Mouse (Mus musculus) forebrain, embryonic 13.5 days (tissue): ENCODE measurements at regions not wholly inside any gene's neighbourhood (a gene's known extent, or its start where the extent isn't known, plus 50 kb on each side); places are given as distances from the start of the nearest gene placed in this dataset.

Source experiments
- ATAC-seq: fragments of 200-750 bp; cut with Nextera tagmentation; 2 replicates; pipeline ENCODE4 v1.8.0; 2017
- H3K27ac ChIP-seq: fragments of 300-500 bp; sonication (generic); 2 replicates; pipeline ENCODE4 v1.5.1; 2015; ENCODE audit warnings: inconsistent platforms, mild to moderate bottlenecking, moderate library complexity
- H3K27me3 ChIP-seq: fragments of 300-500 bp; sonication (generic); 2 replicates; pipeline ENCODE4 v1.6.1; 2015; ENCODE audit warnings: mild to moderate bottlenecking, inconsistent platforms
- H3K36me3 ChIP-seq: fragments of 300-500 bp; sonication (generic); 2 replicates; pipeline ENCODE4 v1.6.1; 2015; ENCODE audit warnings: mild to moderate bottlenecking, inconsistent platforms; ENCODE audit not compliant: poor library complexity, severe bottlenecking
- H3K4me1 ChIP-seq: fragments of 300-500 bp; sonication (generic); 2 replicates; pipeline ENCODE4 v1.6.1; 2015; ENCODE audit warnings: inconsistent platforms
- H3K4me2 ChIP-seq: fragments of 300-500 bp; sonication (generic); 2 replicates; pipeline ENCODE4 v1.6.1; 2015; ENCODE audit warnings: inconsistent platforms, mild to moderate bottlenecking, moderate library complexity
- H3K4me3 ChIP-seq: fragments of 300-500 bp; sonication (generic); 2 replicates; pipeline ENCODE4 v1.5.1; 2015; ENCODE audit warnings: mild to moderate bottlenecking, inconsistent platforms
- H3K9ac ChIP-seq: fragments of 300-500 bp; sonication (generic); 2 replicates; pipeline ENCODE4 v1.6.1; 2015; ENCODE audit warnings: mild to moderate bottlenecking, inconsistent platforms
- H3K9me3 ChIP-seq: fragments of 300-500 bp; sonication (generic); replicated peaks from 2 replicates; pipeline ENCODE4 v1.6.1; 2016; ENCODE audit warnings: inconsistent platforms
- WGBS: fragments of 180-500 bp; shearing (Covaris S2); methylation state at CpG from one replicate; pipeline ENCODE4 v1.1.7; 2015; 5-methylcytosine and 5-hydroxymethylcytosine counted together

GRCm38 (mm10) chr5:47115882-47116281 is 867.1 kb upstream of the Slit2 start:
- no peaks in the 10 kb centered on the region for H3K4me1 ChIP-seq
- WGBS, result 74% methylated on average over 5 of the region's 5 CpGs
- no peak for ATAC-seq
- H3K27ac ChIP-seq, result no peak overlapping the region
- H3K36me3 ChIP-seq, result no peaks in the 10 kb centered on the region
- no peak overlapping the region for H3K4me3 ChIP-seq
- H3K27me3 ChIP-seq, result no peaks in the 10 kb centered on the region
- no peaks in the 10 kb centered on the region for H3K9me3 ChIP-seq
- H3K9ac ChIP-seq, result no peak overlapping the region
- H3K4me2 ChIP-seq, result no peak overlapping the region

- no peak for ATAC-seq
- Histone ChIP-seq H3K4me1 (no peaks in the 10 kb centered on the region), H3K9me3 (no peaks in the 10 kb centered on the region), H3K36me3 (no peaks in the 10 kb centered on the region), H3K4me2 (no peak overlapping the region), H3K9ac (no peak overlapping the region), H3K27me3 (no peaks in the 10 kb centered on the region), H3K27ac (no peak overlapping the region), H3K4me3 (no peak overlapping the region)
Measured at GRCm38 (mm10) chr5:47095703-47096102, 887.2 kb upstream of the Slit2 start.

GRCm38 (mm10) chr5:47052942-47053341 is 930.0 kb upstream of the Slit2 start:
- Histone ChIP-seq H3K36me3 (no peaks in the 10 kb centered on the region), H3K9ac (no peak overlapping the region), H3K27ac (no peak overlapping the region), H3K4me3 (no peak overlapping the region), H3K9me3 (no peaks in the 10 kb centered on the region), H3K4me1 (peaks cover 8% of the 10 kb centered on the region), H3K4me2 (no peak overlapping the region), H3K27me3 (no peaks in the 10 kb centered on the region)
- no peak for ATAC-seq
- 19% methylated on average over 3 of the region's 3 CpGs for WGBS

- Histone ChIP-seq H3K4me1 (no peaks in the 10 kb centered on the region), H3K9ac (no peak overlapping the region), H3K9me3 (no peaks in the 10 kb centered on the region), H3K4me2 (no peak overlapping the region), H3K36me3 (no peaks in the 10 kb centered on the region), H3K4me3 (no peak overlapping the region), H3K27me3 (no peaks in the 10 kb centered on the region), H3K27ac (no peak overlapping the region)
- ATAC-seq, result no peak
- 57% methylated on average over 1 of the region's 1 CpGs for WGBS
Measured at GRCm38 (mm10) chr5:47036752-47037151, 946.2 kb upstream of the Slit2 start.

- Histone ChIP-seq H3K9ac (no peak overlapping the region), H3K4me1 (no peaks in the 10 kb centered on the region), H3K4me2 (no peak overlapping the region), H3K4me3 (no peak overlapping the region), H3K27ac (no peak overlapping the region), H3K27me3 (no peaks in the 10 kb centered on the region), H3K9me3 (no peaks in the 10 kb centered on the region), H3K36me3 (no peaks in the 10 kb centered on the region)
- peak; percentile 75 for ATAC-seq
- 31% methylated on average over 7 of the region's 7 CpGs for WGBS
Measured at GRCm38 (mm10) chr5:47034021-47034420, 948.9 kb upstream of the Slit2 start.

GRCm38 (mm10) chr5:47014351-47014750 is 968.6 kb upstream of the Slit2 start:
- Histone ChIP-seq H3K9ac (no peak overlapping the region), H3K27ac (no peak overlapping the region), H3K9me3 (no peaks in the 10 kb centered on the region), H3K36me3 (no peaks in the 10 kb centered on the region), H3K27me3 (no peaks in the 10 kb centered on the region), H3K4me3 (no peak overlapping the region), H3K4me2 (no peak overlapping the region), H3K4me1 (no peaks in the 10 kb centered on the region)
- ATAC-seq, result peak; percentile 58; the same call in 1 of the 2 replicates

GRCm38 (mm10) chr5:46992557-46992956 is 990.4 kb upstream of the Slit2 start:
- no peak overlapping the region for H3K4me2 ChIP-seq
- H3K9ac ChIP-seq, result no peak overlapping the region
- H3K4me3 ChIP-seq, result no peak overlapping the region
- H3K36me3 ChIP-seq, result no peaks in the 10 kb centered on the region
- H3K9me3 ChIP-seq, result no peaks in the 10 kb centered on the region
- H3K27ac ChIP-seq, result no peak overlapping the region
- ATAC-seq, result no peak
- H3K27me3 ChIP-seq, result no peaks in the 10 kb centered on the region
- H3K4me1 ChIP-seq, result no peaks in the 10 kb centered on the region
- 92% methylated on average over 4 of the region's 4 CpGs for WGBS

- H3K4me1 ChIP-seq, result no peaks in the 10 kb centered on the region
- no peaks in the 10 kb centered on the region for H3K9me3 ChIP-seq
- no peaks in the 10 kb centered on the region for H3K36me3 ChIP-seq
- H3K27me3 ChIP-seq, result no peaks in the 10 kb centered on the region
- 84% methylated on average over 2 of the region's 2 CpGs for WGBS
- ATAC-seq, result no peak
- no peak overlapping the region for H3K4me2 ChIP-seq
- no peak overlapping the region for H3K27ac ChIP-seq
- no peak overlapping the region for H3K9ac ChIP-seq
- no peak overlapping the region for H3K4me3 ChIP-seq
Measured at GRCm38 (mm10) chr5:46986519-46986918, 996.4 kb upstream of the Slit2 start.

- H3K27ac ChIP-seq, result no peak overlapping the region
- no peaks in the 10 kb centered on the region for H3K27me3 ChIP-seq
- H3K4me1 ChIP-seq, result no peaks in the 10 kb centered on the region
- H3K9ac ChIP-seq, result no peak overlapping the region
- 78% methylated on average over 2 of the region's 2 CpGs for WGBS
- no peak for ATAC-seq
- no peak overlapping the region for H3K4me2 ChIP-seq
- no peak overlapping the region for H3K4me3 ChIP-seq
- H3K9me3 ChIP-seq, result no peaks in the 10 kb centered on the region
- no peaks in the 10 kb centered on the region for H3K36me3 ChIP-seq
Measured at GRCm38 (mm10) chr5:46980326-46980725, 1002.6 kb upstream of the Slit2 start.

- no peak overlapping the region for H3K4me2 ChIP-seq
- 93% methylated on average over 5 of the region's 5 CpGs for WGBS
- H3K36me3 ChIP-seq, result no peaks in the 10 kb centered on the region
Measured at GRCm38 (mm10) chr5:46968870-46969436, 1014.0 kb upstream of the Slit2 start.

GRCm38 (mm10) chr5:46960749-46961148 is 1022.2 kb upstream of the Slit2 start:
- Histone ChIP-seq H3K4me3 (no peak overlapping the region), H3K4me2 (no peak overlapping the region), H3K36me3 (no peaks in the 10 kb centered on the region), H3K27me3 (no peaks in the 10 kb centered on the region), H3K9ac (no peak overlapping the region), H3K27ac (no peak overlapping the region), H3K4me1 (no peaks in the 10 kb centered on the region), H3K9me3 (no peaks in the 10 kb centered on the region)
- ATAC-seq, result 0 out of 2 replicates have a peak, but pooled peaks have one; percentile 19
- 55% methylated on average over 2 of the region's 2 CpGs for WGBS

More at GRCm38 (mm10) chr5:46968870-46969436, 1014.0 kb upstream of the Slit2 start:
- Histone ChIP-seq H3K4me3 (no peak overlapping the region), H3K27me3 (no peaks in the 10 kb centered on the region), H3K9me3 (no peaks in the 10 kb centered on the region), H3K27ac (no peak overlapping the region), H3K9ac (no peak overlapping the region), H3K4me1 (no peaks in the 10 kb centered on the region)
- no peak for ATAC-seq

- H3K9me3 ChIP-seq, result no peaks in the 10 kb centered on the region
- H3K27me3 ChIP-seq, result no peaks in the 10 kb centered on the region
- no peak overlapping the region for H3K9ac ChIP-seq
- H3K4me2 ChIP-seq, result no peak overlapping the region
- no peak overlapping the region for H3K27ac ChIP-seq
- H3K36me3 ChIP-seq, result no peaks in the 10 kb centered on the region
- H3K4me1 ChIP-seq, result no peaks in the 10 kb centered on the region
- no peak for ATAC-seq
- H3K4me3 ChIP-seq, result no peak overlapping the region
- WGBS, result 91% methylated on average over 7 of the region's 7 CpGs
Measured at GRCm38 (mm10) chr5:46926324-46926723, 1056.6 kb upstream of the Slit2 start.

- Histone ChIP-seq H3K4me3 (no peak overlapping the region), H3K27ac (no peak overlapping the region), H3K9me3 (no peaks in the 10 kb centered on the region), H3K9ac (no peak overlapping the region), H3K4me2 (no peak overlapping the region), H3K4me1 (no peaks in the 10 kb centered on the region), H3K27me3 (no peaks in the 10 kb centered on the region), H3K36me3 (no peaks in the 10 kb centered on the region)
- WGBS, result 84% methylated on average over 2 of the region's 2 CpGs
- ATAC-seq, result no peak
Measured at GRCm38 (mm10) chr5:46901909-46902308, 1044.5 kb upstream of the Lcorl start.
